Mouse (Mus musculus) embryonic facial prominence, embryonic 13.5 days (tissue): Measurements from ENCODE around the gene Kctd11. TPM values are rescaled to one million over a fixed set of nuclear protein-coding genes. Genes with fewer than 3 reads are reported as not detected.
"Not testable (repeated sequence)": the region's sequence is repeated elsewhere in the genome, so short reads cannot be mapped to it uniquely, and the experiment has no call there.

Experiments used
- ATAC-seq: fragments of 200-750 bp; cut with Nextera tagmentation; 2 replicates; pipeline ENCODE4 v1.8.0; 2017; ENCODE audit warnings: low read depth; ENCODE audit not compliant: insufficient number of reproducible peaks, insufficient read depth, low FRiP score, low TSS enrichment
- H3K27ac ChIP-seq: fragments of 300-500 bp; sonication (generic); 2 replicates; pipeline ENCODE4 v1.5.1; 2015; ENCODE audit warnings: moderate library complexity, mild to moderate bottlenecking, inconsistent platforms
- H3K27me3 ChIP-seq: fragments of 300-500 bp; sonication (generic); 2 replicates; pipeline ENCODE4 v1.6.1; 2015; ENCODE audit warnings: mild to moderate bottlenecking, inconsistent platforms
- H3K36me3 ChIP-seq: fragments of 300-500 bp; sonication (generic); 2 replicates; pipeline ENCODE4 v1.6.1; 2015; ENCODE audit warnings: mild to moderate bottlenecking, inconsistent platforms
- H3K4me1 ChIP-seq: fragments of 300-500 bp; sonication (generic); 2 replicates; pipeline ENCODE4 v1.6.1; 2015; ENCODE audit warnings: inconsistent platforms
- H3K4me2 ChIP-seq: fragments of 300-500 bp; sonication (generic); 2 replicates; pipeline ENCODE4 v1.6.1; 2015; ENCODE audit warnings: moderate library complexity, mild to moderate bottlenecking, inconsistent platforms
- H3K4me3 ChIP-seq: fragments of 300-500 bp; sonication (generic); 2 replicates; pipeline ENCODE4 v1.5.1; 2015; ENCODE audit warnings: mild to moderate bottlenecking, inconsistent platforms
- H3K9ac ChIP-seq: fragments of 300-500 bp; sonication (generic); 2 replicates; pipeline ENCODE4 v1.6.1; 2015; ENCODE audit warnings: mild to moderate bottlenecking, inconsistent platforms
- H3K9me3 ChIP-seq: fragments of 300-500 bp; sonication (generic); 2 replicates; pipeline ENCODE4 v1.6.1; 2016; ENCODE audit warnings: inconsistent platforms
- WGBS: fragments of 180-500 bp; shearing (Covaris S2); methylation state at CpG from one replicate; pipeline ENCODE4 v1.1.7; 2015; ENCODE audit warnings: mixed read lengths; 5-methylcytosine and 5-hydroxymethylcytosine counted together
- polyA plus RNA-seq: library from polyadenylated mRNA; unstranded; fragments of >200 nt; fragmentation: Nextera tagmentation; extraction: Ambion mirVana; gene quantifications from 2 replicates; pipeline ENCODE4 v1.2.1, GENCODE M21; 2015

The Kctd11 gene
- 3.8 and 4.4 TPM in 2 replicates for polyA plus RNA-seq

DNA sequence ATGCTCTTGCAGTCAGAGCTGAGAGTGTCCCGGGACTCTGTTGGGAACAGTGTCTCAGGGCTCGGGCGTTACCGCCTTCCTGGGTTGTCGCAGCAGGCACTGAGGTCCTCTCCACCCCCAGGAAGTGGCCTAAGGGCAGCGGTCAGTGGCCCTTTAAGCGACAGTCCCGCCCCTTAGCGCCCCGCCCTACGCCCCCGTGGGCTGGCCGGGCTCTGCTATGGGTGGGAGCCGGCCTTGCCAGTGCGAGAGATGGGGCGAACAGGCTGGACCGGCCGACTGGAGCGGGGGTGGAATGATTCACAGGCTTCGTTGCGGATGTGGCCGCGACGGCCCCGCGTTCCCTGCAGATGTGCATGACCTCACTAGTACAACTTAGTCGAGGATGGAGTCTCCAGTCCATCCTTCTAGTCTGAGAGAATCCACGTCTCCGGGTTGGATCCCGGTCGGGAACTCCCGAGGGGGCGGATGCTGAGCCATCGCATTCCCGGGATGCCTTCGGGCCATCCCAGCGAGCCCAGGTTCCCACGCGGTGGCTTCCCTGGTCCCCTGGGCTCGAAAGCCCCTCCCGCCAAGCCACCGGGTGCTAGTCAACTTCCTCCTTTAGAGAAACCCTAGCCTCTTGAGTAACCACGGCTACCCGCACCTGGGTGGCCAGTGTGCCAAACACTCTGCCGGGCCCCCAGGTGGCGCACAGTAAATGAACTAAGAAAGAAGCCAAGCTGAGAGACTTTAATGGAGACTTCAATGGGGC, at the start of gene Kctd11:
Gene Kctd11 (minus strand): TSS at position 554 of the 751 bp plus-strand sequence.
- peak within 1 kb of the TSS; percentile 77 for H3K9ac ChIP-seq
- H3K4me2 ChIP-seq, result peak within 1 kb of the TSS; percentile 88
- peak; percentile 61 for ATAC-seq
- no peaks in the 10 kb centered on the region for H3K27me3 ChIP-seq
- peak within 1 kb of the TSS; percentile 93 for H3K27ac ChIP-seq
- H3K36me3 ChIP-seq, result no peaks in the 10 kb centered on the region
- H3K4me1 ChIP-seq, result peaks cover 53% of the 10 kb centered on the region
- under 1% methylated on average over 46 of the region's 46 CpGs for WGBS
- H3K9me3 ChIP-seq, result no peaks in the 10 kb centered on the region
- H3K4me3 ChIP-seq, result peak within 1 kb of the TSS; percentile 56

DNA sequence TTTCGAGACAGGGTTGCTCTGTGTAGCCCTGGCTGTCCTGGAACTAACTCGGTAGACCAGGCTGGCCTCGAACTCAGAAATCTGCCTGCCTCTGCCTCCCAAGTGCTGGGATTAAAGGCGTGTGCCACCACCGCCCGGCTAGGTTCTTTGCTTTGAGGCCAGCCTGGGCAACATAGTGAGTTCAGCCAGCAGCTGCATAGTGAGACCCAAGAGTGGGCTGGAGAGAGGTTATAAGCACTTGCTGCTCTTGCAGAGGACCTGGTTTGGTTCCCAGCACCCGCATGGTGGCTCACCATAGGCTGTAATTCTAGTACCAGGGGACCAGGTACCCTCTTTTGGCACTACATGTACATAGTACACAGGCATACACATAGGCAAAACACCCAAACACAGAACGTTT, 49.0 kb upstream of the Kctd11 start:
- H3K4me3 ChIP-seq, H3K9me3 ChIP-seq, H3K4me2 ChIP-seq, H3K4me1 ChIP-seq, ATAC-seq, H3K27me3 ChIP-seq, H3K36me3 ChIP-seq, H3K27ac ChIP-seq, H3K9ac ChIP-seq: not testable (repeated sequence)
- WGBS, result 86% methylated on average over 8 of the region's 8 CpGs

DNA sequence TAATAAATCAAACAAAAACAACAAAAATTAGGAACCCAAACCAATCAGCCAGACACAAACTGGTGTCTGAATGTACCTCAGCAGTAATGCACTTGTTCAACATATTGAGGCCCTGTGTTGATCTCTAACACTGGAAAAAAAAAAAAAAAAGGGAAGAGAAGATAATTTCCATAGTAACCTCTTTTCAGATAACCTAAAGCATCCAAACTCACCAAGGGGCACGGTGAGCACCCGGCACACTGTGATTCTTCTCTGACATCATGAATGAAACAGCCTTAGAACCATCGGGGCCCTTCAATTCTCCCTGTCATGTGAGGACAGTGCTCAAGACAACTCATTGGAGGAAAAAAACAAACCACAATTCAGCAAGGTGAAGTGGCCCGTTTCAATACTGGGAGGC, 48.5 kb upstream of the Kctd11 start:
- no peaks in the 10 kb centered on the region for H3K27me3 ChIP-seq
- H3K36me3 ChIP-seq, result no peaks in the 10 kb centered on the region
- H3K4me1 ChIP-seq, result peaks cover 9% of the 10 kb centered on the region
- 90% methylated on average over 4 of the region's 4 CpGs for WGBS
- no peak overlapping the region for H3K4me3 ChIP-seq
- no peaks in the 10 kb centered on the region for H3K9me3 ChIP-seq
- no peak for ATAC-seq
- no peak overlapping the region for H3K27ac ChIP-seq
- no peak overlapping the region for H3K9ac ChIP-seq
- H3K4me2 ChIP-seq, result no peak overlapping the region

DNA sequence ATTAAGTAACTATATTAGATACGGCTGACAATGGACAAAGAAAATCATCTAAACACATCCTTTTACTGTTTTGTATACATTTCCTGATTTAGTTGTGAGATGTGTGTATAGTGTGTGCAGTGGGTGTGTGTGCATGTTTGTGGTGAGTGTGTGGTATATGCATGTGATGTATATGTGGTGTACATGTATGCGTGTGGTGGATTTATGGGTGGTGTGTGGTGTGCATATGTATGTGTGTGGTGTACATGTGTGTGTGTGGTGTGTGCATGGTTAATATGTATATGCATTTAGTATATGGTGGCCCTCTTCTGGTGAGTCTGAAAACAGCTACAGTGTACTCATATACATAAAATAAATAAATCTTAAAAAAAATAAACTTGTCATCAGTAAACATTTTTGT, 46.3 kb upstream of the Kctd11 start:
- H3K36me3 ChIP-seq, result no peaks in the 10 kb centered on the region
- H3K27ac ChIP-seq, result no peak overlapping the region
- H3K4me1 ChIP-seq, result peaks cover 4% of the 10 kb centered on the region; the same call in 1 of the 2 replicates
- H3K4me2 ChIP-seq, result no peak overlapping the region
- 93% methylated on average over 2 of the region's 2 CpGs for WGBS
- H3K4me3 ChIP-seq, result no peak overlapping the region
- no peak for ATAC-seq
- H3K9ac ChIP-seq, result no peak overlapping the region
- no peaks in the 10 kb centered on the region for H3K27me3 ChIP-seq
- no peaks in the 10 kb centered on the region for H3K9me3 ChIP-seq

DNA sequence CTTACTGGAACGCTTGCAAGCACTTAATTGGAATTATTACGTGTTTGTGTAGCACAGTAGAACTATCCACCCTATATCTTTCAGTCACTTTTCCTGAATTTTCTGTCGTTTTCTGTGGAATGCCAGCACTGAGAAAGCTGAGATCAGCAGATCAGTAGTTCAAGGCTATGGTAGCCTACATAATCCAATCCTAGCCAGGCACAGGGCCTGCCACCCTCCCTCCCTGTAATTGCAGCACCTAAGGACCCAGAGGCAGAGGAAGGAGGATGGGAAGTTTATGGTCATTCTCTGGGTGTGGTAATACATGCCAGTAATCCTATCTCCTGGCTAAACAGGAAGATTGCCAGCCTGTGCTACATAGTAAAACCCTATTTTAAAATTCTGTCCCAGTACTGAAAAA, 41.6 kb upstream of the Kctd11 start:
- no peak for ATAC-seq
- peaks cover 13% of the 10 kb centered on the region for H3K36me3 ChIP-seq
- 60% methylated on average over 3 of the region's 3 CpGs for WGBS
- peaks cover 22% of the 10 kb centered on the region for H3K4me1 ChIP-seq
- no peaks in the 10 kb centered on the region for H3K27me3 ChIP-seq
- peak overlapping the region; percentile 92; the same call in 1 of the 2 replicates for H3K4me3 ChIP-seq
- peak overlapping the region; percentile 99; the same call in 1 of the 2 replicates for H3K27ac ChIP-seq
- H3K4me2 ChIP-seq, result peak overlapping the region; percentile 64; the same call in 1 of the 2 replicates
- peak overlapping the region; percentile 59; the same call in 1 of the 2 replicates for H3K9ac ChIP-seq
- H3K9me3 ChIP-seq, result no peaks in the 10 kb centered on the region

DNA sequence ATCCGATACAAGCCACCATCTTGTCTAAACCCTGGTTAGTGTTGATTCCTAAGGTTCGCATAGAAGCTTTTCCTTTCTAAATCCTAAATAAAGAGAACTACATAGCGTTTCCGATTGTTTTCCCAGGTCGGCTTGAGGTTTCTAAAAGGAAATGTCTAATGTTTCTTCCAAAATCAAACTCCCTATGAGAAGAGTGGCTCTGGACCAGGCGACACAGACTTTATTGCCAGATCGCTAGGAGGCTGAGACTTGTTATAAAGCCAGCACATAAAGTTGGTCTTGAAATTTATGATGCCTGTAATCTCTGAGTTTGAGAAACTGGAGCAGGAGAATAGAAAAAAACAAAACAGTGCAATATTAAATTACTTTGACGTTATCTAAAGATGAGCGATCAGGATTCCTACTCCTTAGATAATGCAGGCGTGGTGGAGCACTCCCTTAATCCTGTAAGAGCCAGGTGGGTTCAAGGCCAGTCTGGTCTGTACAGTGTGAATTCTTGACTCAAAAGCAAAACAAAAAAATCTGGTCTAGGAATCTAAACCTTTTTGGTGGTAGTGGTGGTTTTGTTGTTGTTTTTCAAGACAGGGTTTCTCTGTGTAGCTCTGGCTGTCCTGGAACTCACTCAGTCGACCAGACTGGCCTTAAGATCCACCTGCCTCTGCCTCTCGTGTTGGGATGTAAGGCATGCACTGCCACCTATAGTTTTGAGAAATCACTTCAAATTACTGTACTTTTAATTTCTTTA, 41.0 kb upstream of the Kctd11 start:
- H3K4me2 ChIP-seq, result peak overlapping the region; percentile 64
- H3K36me3 ChIP-seq, result peaks cover 19% of the 10 kb centered on the region
- peak overlapping the region; percentile 78 for H3K9ac ChIP-seq
- no peaks in the 10 kb centered on the region for H3K9me3 ChIP-seq
- 2% methylated on average over 12 of the region's 12 CpGs for WGBS
- peak overlapping the region; percentile 99 for H3K27ac ChIP-seq
- ATAC-seq, result no peak
- H3K27me3 ChIP-seq, result no peaks in the 10 kb centered on the region
- peak overlapping the region; percentile 92 for H3K4me3 ChIP-seq
- H3K4me1 ChIP-seq, result peaks cover 25% of the 10 kb centered on the region

DNA sequence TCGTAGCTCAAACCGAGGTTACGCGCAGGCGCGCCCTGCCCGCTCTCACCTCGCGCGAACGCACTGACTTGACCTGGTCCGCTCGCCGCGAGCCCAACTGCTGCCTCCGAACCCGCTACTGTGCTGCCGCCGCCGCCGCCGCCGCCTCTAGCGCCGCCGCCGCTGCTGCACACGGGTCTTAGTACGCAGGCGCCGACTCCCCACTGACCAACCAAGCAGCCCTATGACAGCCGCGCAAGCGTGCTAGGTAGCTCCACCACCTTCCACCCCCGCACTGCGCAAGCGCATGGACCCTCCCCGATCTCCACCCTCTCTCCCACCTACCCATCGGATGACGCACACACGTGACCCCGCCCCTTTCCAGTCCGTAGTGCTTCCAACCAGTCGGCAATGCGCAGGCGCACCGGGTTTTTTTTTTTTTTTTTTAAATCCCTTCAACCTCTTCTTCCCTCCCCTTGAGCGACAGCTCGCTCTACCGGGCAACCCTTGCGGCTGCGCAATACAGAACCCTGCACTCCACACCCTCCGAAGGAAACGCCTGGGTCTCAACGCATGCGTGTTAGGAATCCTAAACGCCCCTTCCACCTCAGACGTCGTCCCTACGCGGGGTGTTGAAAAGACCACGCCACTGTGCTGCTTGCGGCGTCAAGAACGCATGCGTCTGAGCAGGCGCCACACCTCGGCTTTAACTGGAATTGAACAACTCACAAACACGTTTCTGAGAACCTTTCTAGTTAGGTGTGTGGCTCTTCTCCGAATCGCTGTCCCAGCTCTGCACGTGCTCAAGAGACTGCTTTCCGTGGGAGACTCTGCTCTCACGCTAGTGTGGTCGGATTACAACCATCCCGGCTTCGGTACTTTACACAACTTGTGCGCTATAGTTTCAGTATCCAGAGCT, 40.2 kb upstream of the Kctd11 start, which contains the start of gene Eif5a:
Gene Eif5a (minus strand): TSS at position 845 of the 898 bp plus-strand sequence.
- Histone ChIP-seq H3K27me3 (no peaks in the 10 kb centered on the region), H3K27ac (peak within 1 kb of the TSS; percentile 99), H3K4me3 (peak within 1 kb of the TSS; percentile 92), H3K9ac (peak within 1 kb of the TSS; percentile 97), H3K4me2 (peak within 1 kb of the TSS; percentile 68), H3K36me3 (peaks cover 27% of the 10 kb centered on the region), H3K4me1 (peaks cover 26% of the 10 kb centered on the region), H3K9me3 (no peaks in the 10 kb centered on the region)
- WGBS, result under 1% methylated on average over 78 of the region's 78 CpGs
- ATAC-seq, result peak; percentile 96

DNA sequence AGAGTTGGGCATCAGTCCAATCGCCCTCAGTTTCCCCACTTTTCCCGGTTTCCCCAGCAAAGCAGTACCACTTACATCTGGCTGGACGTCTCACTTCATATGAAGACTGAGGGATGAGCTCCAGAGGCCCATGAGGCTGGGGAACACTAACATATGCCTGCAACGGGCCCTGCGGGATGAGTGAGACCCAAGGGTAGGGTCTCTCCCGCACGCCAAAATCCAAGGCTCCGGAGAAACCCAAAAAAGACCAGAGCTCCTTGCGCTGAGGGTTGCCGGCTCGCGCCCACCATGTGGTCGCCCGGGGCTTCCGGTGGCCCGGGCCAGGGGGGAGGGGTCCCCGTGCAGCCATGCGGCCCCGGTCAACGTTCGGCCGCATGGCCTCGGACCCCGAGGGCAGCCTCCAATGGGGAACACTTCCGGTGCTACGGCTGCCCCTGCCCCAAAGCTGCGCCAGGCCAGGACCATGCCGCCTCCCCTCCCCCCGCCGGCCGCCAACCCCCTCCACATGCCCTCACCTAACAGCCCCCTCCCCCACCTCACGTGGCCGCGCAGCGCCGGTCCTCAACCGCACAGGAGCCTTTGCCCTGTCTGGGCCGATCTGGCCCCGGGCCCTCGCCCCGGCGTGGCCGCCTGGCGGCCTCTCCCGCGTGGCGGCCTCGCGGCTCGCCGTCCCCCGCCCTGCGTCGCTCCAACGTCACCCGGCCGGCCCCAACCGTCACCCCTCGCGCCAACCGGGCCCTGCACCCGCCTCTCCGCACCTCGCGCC, 39.2 kb upstream of the Kctd11 start:
- 0 out of 2 replicates have a peak, but pooled peaks have one; percentile 4 for ATAC-seq
- WGBS, result under 1% methylated on average over 64 of the region's 65 CpGs
- H3K4me2 ChIP-seq, result peak overlapping the region; percentile 68
- H3K4me1 ChIP-seq, result peaks cover 35% of the 10 kb centered on the region
- peaks cover 36% of the 10 kb centered on the region for H3K36me3 ChIP-seq
- H3K9ac ChIP-seq, result peak overlapping the region; percentile 97
- no peaks in the 10 kb centered on the region for H3K27me3 ChIP-seq
- peak overlapping the region; percentile 92 for H3K27ac ChIP-seq
- peak overlapping the region; percentile 92 for H3K4me3 ChIP-seq
- H3K9me3 ChIP-seq, result no peaks in the 10 kb centered on the region

DNA sequence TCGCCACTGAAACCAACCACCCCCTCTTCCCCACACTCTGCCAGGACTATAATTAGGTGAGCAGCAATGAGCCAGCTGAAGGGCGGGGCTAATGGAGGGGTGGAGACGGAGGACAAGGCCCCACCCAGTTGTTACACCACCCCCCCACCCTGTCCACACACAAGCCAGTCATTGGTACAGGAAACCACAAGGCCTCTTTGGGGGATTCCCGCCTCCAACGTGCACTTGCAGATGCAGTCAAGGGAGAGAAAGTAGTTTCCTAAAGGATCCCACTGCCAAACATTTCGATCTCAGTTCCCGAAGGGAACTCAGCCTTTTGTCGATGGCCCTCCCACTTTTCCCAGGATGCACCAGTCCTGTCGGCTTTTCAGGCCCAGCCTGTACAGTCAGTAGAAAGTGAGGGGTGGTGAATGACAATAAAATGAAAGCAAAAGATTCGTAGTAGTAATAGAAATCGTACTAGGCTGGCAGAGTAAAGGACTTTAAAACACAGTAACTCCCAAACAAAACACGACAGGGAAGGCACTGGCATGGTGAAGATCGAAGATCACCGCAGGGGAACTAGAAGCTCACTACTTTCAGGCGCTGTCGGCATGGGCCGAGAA, 38.6 kb upstream of the Kctd11 start:
- Histone ChIP-seq H3K27ac (peak overlapping the region; percentile 92), H3K9me3 (no peaks in the 10 kb centered on the region), H3K4me3 (peak overlapping the region; percentile 92), H3K36me3 (peaks cover 43% of the 10 kb centered on the region), H3K4me1 (peaks cover 42% of the 10 kb centered on the region), H3K27me3 (no peaks in the 10 kb centered on the region), H3K9ac (peak overlapping the region; percentile 97), H3K4me2 (peak overlapping the region; percentile 68)
- under 1% methylated on average over 17 of the region's 17 CpGs for WGBS
- ATAC-seq, result no peak

DNA sequence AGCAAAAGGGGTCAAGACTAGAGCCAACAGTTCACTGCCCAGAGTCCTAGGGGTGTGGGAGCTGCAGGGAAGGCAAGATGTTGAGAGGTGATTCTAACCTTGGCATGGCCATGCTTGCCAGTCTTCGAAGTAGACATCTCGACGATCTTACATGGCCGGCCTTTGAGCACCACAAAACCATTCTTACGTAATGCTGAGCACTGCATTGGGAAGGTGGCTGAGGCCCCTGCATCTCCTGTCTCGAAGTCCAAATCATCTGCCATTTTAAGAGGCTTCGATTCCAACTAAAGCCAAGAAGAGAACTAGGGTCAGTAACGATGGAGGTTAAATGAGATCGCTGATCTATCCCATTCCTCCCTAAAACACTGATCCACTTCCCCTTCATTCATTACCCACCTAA, 37.8 kb upstream of the Kctd11 start:
- no peak for ATAC-seq
- WGBS, result 82% methylated on average over 9 of the region's 9 CpGs
- H3K9me3 ChIP-seq, result no peaks in the 10 kb centered on the region
- peaks cover 43% of the 10 kb centered on the region for H3K36me3 ChIP-seq
- H3K4me2 ChIP-seq, result peak overlapping the region; percentile 68
- H3K4me1 ChIP-seq, result peaks cover 48% of the 10 kb centered on the region
- peak overlapping the region; percentile 92 for H3K27ac ChIP-seq
- H3K4me3 ChIP-seq, result peak overlapping the region; percentile 92
- H3K27me3 ChIP-seq, result no peaks in the 10 kb centered on the region
- H3K9ac ChIP-seq, result peak overlapping the region; percentile 97
